Mouse (Mus musculus) adrenal gland, postnatal 4 days (tissue): ENCODE results near the gene Ccr7. TPM values are rescaled to one million over a fixed set of nuclear protein-coding genes. Genes with fewer than 3 reads are reported as not detected.

Source experiments
- DNase-seq, 2 experiments: peaks; one replicate each; pipeline ENCODE4 v3.0.0; 2021 to 2022; ENCODE audit warnings: low spot score in 2 of 2, mixed read lengths in 2 of 2
- long read RNA-seq, 2 experiments: library from polyadenylated mRNA; stranded (forward); transcript quantifications; one replicate each; pipeline ENCODE4 v2.0.0; 2021
- total RNA-seq, 2 experiments: library from RNA; stranded (reverse); gene quantifications; 2 replicates each; pipeline ENCODE4 v1.2.3; 2021

Ccr7 gene
- under 1 TPM; 0.34 to 0.51 TPM for total RNA-seq
- long read RNA-seq, experiment 1, partial matches to known transcripts, result 0 of 1 reads
- long read RNA-seq, experiment 1, other reads (novel, unspliced or antisense), result 0 of 1 reads
- long read RNA-seq, experiment 2, result 0 reads

DNA sequence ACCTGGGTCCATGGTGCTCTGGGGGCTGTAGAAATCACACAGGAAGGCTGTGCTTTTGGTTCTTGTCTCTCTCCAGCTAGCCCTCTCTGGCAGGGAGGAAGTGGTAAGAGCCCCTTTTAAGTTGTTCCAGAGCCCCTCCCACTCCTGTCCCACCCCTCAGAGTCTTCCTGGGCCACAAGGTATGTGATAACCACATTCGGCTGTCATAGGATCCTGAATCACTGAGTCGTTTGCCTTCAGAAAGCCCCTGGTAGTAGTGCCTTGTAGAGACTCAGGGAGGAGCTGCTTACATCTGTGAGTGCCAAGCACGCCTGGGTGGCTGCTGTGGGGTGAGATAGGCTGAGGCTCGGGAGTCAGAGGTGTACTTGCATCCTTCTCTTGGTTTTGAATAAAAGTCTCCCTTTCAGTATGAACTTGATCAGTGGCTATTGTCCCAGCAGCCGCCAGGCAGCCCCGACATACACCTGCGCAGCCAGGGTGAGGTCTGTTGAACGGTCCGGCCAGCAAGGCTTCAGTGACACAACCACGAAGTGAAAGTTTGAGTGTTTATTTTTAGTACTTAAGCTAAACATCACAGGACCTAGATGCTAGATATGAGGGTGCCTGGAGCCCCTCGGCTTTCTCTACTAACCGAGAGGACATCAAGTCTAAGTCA lies at the start of gene Ccr7:
Ccr7 (minus strand) TSS at position 91 of the 655 bp plus-strand sequence.
- no peak for DNase-seq

DNA sequence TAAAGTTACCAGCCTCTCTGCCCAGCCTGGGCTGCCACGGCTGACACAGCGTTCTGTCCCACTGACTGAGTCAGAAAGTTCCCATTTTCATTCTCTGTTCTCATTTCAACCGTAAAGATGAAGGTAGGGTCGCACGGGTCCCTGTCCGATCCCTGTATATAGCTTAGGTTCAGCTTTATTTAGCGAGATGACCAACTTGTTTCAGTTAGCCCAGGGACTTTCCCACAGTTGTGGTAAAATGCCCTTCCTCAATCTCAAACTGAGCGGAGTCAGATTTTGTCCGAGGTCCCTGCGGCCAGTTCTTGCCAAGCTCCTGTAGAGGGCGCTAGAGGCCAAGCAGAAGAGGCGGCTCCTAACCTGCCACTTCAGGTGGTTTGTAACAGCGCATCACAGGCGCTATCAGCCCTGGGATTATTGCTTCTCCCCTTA lies 34.3 kb upstream of the Ccr7 start:
- DNase-seq, result peak in 1 of 2 experiments; percentile 20

DNA sequence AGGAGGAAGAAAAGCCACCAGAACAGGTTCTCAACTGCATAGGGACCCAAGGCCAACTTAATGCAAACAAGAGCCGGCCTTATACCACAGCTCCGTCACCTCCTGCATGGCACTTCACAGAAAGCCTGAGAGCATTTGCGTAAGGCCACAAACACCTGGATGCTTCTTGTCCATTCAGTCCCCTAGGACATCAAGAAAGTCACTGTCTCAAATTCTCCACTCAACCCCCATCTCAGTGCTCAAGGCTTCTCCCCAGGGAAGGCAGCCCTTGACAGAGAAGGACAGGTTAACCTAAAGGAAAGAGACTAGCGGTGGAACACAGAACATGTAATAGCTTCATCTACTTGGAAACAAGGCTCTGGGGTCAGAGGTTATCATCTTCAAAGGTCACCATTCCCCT lies 32.5 kb upstream of the Ccr7 start:
- no peak for DNase-seq

DNA sequence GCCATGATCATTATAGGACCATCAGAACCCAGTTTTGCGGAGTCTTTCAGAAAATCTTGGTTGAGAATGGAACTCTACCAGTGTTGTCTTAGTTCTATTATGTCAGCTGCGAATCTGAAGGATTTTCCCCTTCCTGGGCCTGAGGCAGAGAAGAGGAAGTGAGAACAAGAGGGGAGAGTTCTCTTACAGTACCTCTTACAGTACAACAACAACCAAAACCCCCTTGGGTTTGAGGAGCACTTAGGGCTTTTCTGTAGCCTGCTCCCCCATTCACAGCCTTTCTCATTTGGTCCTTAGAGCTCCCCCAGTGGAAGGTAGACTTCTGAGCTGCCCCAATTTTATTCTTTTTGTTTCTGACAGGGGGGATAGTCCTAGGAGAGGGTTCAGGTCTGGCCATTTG lies 32.0 kb upstream of the Ccr7 start:
- no peak for DNase-seq

DNA sequence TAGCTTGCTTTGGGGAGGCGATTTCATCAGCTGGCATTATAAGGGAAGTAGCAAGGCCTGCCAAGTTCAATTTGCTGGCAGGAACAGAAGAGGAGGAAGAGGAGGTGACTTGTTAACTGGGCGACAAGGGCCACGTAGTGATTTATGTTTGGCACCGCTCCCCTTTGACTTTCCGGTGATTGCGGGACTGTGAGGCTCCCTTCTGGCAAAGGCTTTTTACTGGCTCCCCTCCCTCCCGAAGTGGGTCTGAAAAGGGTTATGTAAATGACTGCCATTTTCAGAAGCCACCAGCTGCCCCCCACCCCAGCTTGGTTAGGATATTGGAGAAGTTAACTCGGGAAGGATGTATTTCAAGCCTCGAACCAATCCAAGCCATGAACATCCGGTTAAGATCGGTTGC lies 27.7 kb upstream of the Ccr7 start:
- DNase-seq, result no peak

DNA sequence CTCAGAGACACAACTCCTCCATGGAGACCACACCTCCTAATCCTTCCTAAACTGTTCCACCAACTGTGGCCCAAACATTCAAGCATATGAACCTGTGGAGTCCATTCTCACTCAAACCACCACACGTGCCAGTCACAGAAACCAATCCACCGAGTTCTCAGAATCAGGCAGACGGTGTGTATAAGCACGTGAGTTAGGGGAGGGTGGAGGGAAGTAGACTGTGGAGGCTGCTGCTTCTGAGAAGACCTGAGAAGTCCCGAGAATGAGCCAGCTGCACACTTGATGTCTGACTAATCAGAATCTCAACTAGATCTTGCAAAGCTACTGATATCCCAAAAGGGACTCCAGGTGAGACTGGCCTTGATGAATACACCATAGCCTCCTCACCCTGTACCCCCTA lies 25.2 kb upstream of the Ccr7 start:
- no peak for DNase-seq

DNA sequence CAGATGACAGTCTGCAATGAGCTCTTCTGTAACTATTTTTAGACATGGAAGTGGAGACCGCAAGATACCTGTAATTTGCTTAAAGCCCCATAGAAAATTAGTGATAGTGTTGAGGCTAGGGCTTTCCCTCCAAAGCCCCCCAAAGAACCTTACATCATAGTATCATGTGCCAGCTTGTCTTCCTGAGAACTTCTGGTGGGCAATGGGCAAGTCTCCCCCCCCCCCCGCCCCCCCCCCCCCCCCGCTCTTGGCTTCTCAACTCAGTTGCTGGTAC lies 23.0 kb upstream of the Ccr7 start:
- DNase-seq, result no peak

DNA sequence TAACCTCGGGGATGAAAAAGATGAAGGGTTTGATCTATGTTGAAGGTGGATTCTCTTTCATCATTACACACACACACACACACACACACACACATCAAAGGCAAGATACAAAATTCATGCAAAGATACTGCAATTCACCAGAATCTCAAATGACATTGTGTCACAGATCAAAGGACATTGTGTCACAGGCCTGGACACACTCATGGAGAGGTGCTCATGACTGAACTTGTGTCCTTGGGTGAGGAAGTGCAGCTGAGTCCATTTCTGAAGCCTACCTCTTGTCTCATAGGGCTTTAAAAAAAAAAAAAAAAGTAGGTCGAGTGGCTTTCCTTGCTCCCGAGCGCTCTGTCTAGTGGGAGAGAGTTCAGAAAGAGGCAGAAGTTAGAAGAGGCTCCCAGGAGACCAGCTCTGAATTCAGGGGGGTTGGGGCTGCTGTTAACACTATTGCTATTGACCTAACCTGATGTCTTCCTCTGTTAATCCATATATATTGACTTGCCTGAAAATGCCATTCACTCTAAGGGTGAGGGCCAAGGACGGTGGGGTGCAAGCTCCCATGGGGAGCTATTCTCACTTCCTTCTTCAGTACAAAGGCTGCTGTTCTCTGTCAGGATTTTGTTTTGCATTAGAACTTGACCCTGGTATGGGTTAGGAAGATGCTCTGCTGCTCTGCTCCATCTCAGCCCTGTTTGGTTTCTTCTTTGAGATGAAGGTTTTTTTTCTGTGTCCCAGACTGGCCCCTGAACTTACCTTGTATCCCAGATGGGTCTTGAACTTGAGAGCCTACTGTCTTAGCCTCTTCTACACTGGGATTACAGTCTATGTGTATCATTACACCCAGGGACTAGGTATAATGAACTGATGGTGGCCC lies 22.4 kb upstream of the Ccr7 start:
- no peak for DNase-seq

DNA sequence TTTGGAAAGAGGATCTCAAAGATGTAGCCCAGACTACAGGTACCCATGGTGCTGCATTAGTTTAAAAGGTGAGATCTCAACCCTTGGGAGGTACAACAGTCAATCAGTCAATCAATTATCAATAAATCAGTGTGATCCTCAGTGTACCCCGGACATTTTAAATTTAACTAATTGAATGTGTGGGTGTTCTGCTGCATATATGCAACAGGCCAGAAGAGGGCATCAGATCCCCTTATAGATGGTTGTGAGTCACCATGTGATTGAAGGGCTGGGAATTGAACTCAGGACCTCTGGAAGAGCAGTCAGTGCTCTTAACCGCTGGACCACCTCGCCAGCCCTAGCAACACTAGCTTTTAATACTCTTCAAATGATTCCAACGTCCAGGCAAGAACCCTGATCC lies 17.1 kb upstream of the Ccr7 start:
- no peak for DNase-seq

DNA sequence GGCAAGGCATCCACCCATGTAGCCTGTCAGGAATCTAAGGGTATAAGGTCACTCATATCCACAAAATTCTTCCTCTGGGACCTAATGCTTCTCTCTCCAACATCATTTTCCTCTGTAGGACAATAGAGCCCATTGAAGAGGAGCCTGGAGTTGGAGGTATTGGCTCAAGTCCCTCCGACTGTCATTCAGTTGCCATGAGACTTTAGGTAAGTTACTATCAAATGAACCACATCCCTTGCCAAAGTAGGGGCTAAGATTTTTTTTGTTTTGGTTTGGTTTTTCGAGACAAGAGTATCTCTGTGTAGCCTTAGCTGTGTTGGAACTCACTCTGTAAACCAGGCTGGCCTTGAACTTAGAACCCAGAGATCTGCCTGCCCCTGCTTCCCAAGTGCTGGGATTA lies 16.6 kb upstream of the Ccr7 start:
- no peak for DNase-seq

DNA sequence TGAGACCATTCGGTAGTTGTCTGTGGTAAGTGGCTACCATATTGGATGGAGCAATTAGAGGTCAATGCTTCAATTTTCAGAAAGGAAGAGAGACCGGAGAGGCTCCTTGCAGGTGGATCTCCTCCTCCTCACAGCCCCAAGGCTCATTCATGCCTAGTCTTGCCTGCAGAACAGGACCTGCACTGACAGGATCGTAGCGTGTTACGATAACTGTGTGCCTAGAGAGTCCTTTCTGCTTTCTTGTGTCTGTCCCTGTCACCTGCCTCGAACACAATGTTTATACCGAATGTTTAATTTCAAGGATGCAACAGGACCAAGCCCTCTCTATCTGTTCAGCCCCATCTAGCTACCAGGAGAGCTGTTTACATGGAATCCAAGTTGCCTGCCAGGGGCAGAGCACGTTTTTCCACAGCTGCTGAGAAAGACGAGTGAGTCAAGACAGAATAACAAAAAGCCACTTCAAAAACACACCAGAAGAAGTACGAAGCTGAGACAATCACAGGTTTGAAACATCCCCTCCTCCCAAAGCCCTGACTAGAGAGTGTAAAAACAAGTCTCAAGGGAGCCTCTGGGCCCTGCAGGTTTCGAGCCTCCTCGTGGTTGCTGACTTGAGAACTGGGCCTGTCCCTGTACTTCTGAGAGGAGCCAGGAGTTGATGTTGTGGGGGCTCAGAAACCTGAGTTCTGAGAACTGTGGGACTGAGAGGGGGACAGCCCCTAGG lies 15.8 kb upstream of the Ccr7 start:
- no peak for DNase-seq

DNA sequence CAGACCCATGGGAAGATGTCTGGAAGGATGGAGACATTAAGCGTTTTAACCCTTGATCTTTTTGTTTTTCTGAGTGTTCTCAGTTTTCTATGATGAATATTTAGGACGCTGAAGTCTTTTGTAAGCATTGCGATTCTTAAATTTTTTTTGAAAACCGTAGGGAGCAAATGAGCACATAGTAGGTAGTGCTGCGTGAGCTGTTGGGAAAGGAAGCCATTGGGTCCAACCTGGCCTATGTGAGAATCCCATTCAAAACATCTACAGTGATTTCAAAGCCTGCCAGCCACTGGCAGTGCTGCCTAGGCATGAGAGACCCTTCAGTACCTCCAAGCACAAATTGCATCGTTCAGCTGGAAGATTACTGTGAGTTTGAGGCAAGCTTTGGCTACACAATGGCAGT lies 15.1 kb upstream of the Ccr7 start:
- DNase-seq, result no peak

DNA sequence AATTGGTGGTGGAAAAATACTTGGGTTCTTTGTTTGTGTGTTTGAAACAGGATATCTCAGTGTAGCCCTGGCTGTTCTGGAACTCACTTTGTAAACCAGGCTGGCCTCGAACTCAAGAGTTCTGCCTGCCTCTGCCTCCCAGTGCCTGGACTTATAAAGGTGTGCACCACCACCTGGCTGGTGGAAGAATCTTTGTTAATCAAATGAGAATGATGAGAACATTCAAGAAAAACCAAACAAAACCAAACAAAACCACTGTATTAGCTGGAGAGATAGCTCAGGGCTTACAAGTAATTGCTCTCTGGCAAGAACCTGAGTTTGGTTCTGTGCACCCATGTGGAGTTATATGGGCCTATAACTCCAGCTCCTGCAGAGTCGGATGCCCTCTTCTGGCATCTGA lies 14.6 kb upstream of the Ccr7 start:
- DNase-seq, result no peak

DNA sequence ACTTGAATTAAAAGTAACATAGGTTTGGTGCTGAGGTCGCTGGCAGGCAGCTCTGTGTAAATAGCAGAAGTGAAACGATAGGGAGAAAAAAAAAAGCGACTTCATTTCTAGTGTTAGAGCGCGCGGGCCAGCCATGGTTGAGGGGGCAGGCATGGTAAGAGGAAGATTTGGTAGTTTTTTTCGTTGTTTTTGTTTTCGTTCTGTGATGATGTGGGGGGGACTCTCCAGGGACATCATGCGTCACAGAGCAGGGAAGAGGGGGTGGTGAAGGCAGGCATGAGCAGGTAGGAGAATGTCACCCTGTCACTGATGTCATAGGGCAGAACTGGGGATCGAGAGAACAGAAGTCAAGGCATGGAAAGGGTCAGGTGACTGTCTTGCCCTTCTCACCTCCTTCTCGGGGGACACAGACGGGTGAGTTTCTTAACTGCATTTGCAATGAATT lies 13.2 kb upstream of the Ccr7 start:
- no peak for DNase-seq

DNA sequence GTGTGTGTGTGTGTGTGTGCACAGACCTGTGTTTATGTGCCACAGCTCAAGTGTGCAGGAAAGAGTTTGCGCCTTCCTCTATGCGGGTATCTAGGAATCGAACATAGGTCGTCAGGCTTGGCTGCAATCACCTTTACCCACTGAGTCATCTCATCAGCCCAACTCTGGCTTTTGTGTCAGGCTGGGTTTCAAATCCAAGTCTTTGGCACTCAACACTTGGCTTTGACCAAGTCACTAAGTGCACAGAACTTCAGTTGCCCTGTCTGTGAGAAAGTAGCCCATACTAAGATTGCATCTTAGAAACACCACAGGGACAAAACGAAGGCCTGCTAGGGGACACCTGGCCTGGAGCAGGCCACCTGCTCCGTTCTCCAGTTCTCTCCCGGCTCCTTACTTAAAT lies 12.7 kb upstream of the Ccr7 start:
- DNase-seq, result no peak

DNA sequence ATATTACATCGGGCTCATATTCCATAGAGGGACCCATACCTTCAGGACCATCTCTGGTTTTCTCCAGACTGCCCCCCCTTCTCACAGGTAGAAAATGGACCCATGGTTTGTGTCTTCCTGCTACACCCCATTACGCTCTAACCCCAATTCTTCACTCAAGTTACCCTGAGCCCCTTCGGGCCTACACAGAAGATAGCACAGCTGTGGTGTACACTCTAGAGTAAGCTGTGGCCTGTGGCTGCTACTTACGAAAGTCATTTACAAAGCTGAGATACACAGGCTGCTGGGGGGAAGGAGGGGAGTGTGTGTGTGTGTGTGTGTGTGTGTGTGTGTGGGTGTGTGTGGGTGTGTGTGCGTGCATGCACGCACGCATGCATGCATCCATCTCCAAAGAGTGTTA lies 11.4 kb upstream of the Ccr7 start:
- DNase-seq, result no peak

DNA sequence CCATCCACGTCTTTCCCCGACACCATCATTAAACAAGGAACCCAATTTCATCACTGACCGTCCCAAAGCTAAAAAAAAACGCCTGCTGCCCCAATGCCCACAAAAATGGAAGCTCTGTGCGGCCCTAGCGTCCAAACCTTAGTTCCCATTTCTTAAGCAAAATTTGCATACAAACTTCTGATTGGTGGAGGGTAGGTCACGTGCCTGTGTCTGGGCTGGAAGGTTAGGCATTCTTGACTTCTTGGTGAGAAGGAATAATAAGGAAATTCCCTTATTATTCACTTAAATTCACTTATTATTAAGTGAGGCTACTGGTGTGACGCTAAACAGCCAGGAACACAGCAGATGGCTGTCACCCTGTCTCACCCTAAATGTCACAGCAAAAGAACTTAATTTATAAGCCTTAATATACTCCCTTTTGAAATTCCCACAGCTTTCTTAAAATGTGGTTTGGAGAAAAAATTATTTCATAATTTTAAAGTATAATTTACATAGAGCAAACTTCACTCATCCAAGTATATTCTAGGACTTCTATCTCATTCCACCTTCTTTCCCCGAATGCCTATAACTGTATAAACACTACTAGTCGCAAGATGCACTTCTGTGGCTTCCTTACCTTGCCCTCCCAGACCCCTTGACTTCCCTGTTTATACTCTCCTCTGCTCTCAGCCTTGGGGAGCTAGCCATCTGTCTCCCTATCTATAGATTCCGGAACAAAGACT lies 10.3 kb upstream of the Ccr7 start:
- no peak for DNase-seq

DNA sequence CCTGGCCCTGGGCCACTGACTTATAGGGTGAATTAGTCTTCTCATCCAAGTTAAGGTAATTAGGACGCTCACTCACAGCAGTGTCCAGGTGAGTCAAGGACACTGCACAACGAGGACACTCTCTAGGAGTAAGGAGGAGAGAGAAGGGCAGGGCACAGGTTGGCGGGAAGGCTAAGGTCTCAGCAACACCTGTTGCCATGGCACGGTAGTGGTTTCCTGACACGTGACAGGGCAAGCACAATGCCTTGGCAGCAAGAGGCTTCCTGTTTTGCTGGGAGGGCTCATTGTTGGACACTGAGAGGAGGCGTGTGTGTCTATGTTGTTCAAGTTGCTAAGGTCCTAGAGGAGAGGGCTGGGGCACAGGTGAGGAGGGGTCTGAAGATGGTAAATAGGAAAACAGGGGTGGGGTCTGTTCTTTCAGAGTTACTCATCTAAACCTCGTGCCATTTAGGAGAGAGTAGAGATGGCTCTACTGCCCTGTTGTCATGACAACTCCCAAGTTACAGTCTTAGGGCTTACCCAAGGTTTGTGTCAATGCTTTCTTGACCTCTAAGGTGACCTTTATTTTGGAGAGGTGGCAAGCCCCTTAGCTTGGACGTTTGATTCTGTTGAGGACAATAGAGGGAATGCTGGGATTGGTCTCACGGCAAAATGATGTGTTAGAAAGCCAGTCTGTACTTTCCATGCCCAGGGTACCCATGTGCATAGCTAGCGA lies 8.3 kb upstream of the Ccr7 start:
- DNase-seq, result no peak

DNA sequence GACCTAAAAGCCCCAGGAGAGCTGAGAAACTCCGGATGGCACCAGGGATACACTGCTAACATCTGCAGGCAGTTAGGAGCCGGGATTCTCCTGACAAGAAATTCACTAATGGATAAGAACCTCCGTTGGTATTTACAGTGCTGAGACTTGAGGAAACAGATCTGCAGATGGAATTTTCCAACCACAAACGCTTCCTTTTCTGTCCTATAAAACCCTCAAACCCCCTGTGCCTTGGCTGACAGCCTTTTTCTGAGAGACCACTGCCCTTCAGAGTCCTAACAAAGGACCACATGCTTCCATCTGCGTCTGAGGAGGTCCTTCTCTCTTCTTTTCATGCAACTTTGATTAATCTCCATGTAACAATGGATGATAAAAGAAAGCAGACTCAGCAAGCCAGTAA lies 6.8 kb upstream of the Ccr7 start:
- no peak for DNase-seq

DNA sequence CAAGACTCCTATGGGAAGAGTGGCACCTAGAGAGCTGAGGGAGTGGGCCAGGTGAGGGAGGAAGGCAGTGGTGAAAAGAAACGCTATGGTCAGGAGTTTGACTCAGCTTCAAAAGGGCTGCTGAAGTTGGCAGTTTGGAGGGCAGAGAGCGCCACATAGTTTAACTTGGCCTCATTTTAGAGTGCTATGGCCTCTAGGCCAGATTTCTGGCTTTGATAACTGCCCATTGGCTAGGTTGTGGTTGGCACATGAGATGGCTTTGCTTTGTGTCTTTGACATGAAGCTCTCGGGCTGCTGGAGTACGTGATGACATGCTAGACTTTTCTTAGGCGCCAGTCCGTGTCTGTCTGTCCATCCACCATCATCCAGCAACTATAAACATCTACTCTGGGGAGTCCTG lies 5.4 kb upstream of the Ccr7 start:
- no peak for DNase-seq

DNA sequence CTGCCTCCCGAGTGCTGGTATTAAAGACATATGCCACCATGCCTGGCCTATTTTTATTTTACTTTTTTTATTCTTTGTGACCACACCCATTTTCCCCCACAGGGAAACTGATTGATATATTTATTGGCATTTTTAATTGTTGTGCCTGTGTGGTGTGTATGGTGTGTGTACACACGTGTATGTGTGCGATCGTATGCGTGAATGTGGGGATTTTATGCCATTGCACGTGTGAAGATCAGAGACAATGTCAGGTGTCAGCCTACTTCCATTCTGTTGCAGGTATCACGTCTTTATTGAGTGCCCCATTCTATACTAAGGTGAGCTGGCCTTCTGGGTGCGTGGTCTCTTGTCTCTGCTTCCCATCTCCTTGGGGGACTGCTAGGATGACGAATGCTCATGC lies 940 bp upstream of the Ccr7 start:
- DNase-seq, result no peak
